Mouse (Mus musculus) MEL (cell line): Measurements from ENCODE around the gene Mog.

Experiments used
- CTCF ChIP-seq, 3 experiments: IDR thresholded peaks in 2 of 3; conservative IDR thresholded peaks in 1 of 3; 2 replicates each; pipeline ENCODE4 v1.5.1; 2011 to 2012; ENCODE audit warnings: low read length in 3 of 3, low read depth in 2 of 3, mild to moderate bottlenecking in 2 of 3, improper control_type of control experiment in 1 of 3, inconsistent platforms in 1 of 3, mixed read lengths in 1 of 3, moderate library complexity in 1 of 3; ENCODE audit not compliant: control insufficient read depth in 1 of 3, insufficient read depth in 1 of 3, poor library complexity in 1 of 3, severe bottlenecking in 1 of 3
- E2F4 ChIP-seq: IDR thresholded peaks from 2 replicates; pipeline ENCODE4 v1.6.1; 2011; ENCODE audit warnings: low read depth, low read length, improper control_type of control experiment, borderline replicate concordance
- HCFC1 ChIP-seq: IDR thresholded peaks from 2 replicates; pipeline ENCODE4 v1.6.1; 2012; ENCODE audit warnings: low read depth, mild to moderate bottlenecking, inconsistent platforms, low read length, improper control_type of control experiment, moderate library complexity
- POLR2A ChIP-seq, 2 experiments: IDR thresholded peaks; 2 replicates each; pipeline ENCODE4 v1.6.1; 2011 to 2012; ENCODE audit warnings: low read length in 2 of 2, mild to moderate bottlenecking in 2 of 2, control low read depth in 1 of 2, improper control_type of control experiment in 1 of 2, low read depth in 1 of 2, moderate library complexity in 1 of 2; ENCODE audit not compliant: control insufficient read depth in 1 of 2, insufficient read depth in 1 of 2, poor library complexity in 1 of 2
- TBP ChIP-seq: IDR thresholded peaks from 2 replicates; pipeline ENCODE4 v1.8.0; 2011; ENCODE audit warnings: low read depth, low read length, improper control_type of control experiment
- USF1 ChIP-seq: IDR thresholded peaks from 2 replicates; pipeline ENCODE4 v1.6.1; 2014; ENCODE audit warnings: low read depth, mild to moderate bottlenecking, inconsistent platforms, low read length, improper control_type of control experiment, moderate library complexity
- ZC3H11A ChIP-seq: IDR thresholded peaks from 2 replicates; pipeline ENCODE4 v1.6.1; 2012; ENCODE audit warnings: low read depth, mild to moderate bottlenecking, inconsistent platforms, low read length, improper control_type of control experiment
- ZMIZ1 ChIP-seq: IDR thresholded peaks from 2 replicates; pipeline ENCODE4 v1.6.1; 2012; ENCODE audit warnings: low read depth, mild to moderate bottlenecking, inconsistent platforms, low read length, improper control_type of control experiment, moderate library complexity

DNA sequence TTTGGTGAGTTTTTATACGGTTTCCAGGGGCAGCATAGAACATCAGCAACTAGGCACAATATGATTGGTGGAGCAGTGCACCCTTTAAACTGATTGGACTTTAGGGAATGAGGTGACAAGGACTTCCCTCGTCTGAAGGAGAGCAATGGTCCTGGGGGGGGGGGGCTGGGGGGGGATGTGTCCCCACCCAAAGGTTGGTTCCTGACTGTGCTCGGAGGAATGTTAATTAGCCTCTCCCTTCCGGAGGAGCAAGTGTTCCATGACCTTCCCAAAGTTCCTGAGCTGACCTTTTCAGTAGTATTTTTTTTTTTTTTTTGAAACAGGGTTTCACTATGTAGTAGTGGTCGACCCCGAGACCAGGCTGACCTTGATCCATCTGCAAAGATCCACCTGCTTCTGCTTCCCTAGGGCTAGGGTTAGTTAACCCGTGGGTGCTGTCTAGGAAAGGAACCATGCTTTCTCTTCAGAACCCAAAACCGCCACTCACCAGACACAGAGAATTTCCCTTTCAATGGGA is 49.9 kb downstream of the Mog start:
- TF ChIP-seq CTCF (IDR thresholded peaks at IDR 0.05 in 2 of 3, conservative IDR thresholded peaks at IDR 0.05 in 1 of 3; ENCODE audit: control insufficient read depth in 1 of 3, insufficient read depth in 1 of 3, low read depth in 2 of 3, low read length in 3 of 3, poor library complexity in 1 of 3, severe bottlenecking in 1 of 3): no peak
- TF ChIP-seq USF1: no peak
- no peak for TF ChIP-seq E2F4
- no peak for TF ChIP-seq POLR2A (IDR thresholded peaks at IDR 0.05; ENCODE audit: control insufficient read depth in 1 of 2, insufficient read depth in 1 of 2, low read depth in 1 of 2, low read length in 2 of 2, poor library complexity in 1 of 2)
- no peak for TF ChIP-seq HCFC1
- no peak for TF ChIP-seq ZMIZ1
- TF ChIP-seq ZC3H11A: no peak
- TF ChIP-seq TBP: no peak
